Mouse (Mus musculus) frontal cortex, postnatal 14 days (tissue): ENCODE data around the gene Llcfc1.

Experiments
- DNase-seq, 2 experiments: peaks; one replicate each; pipeline ENCODE4 v3.0.0; 2022; ENCODE audit warnings: low spot score in 2 of 2

Llcfc1 gene

DNA sequence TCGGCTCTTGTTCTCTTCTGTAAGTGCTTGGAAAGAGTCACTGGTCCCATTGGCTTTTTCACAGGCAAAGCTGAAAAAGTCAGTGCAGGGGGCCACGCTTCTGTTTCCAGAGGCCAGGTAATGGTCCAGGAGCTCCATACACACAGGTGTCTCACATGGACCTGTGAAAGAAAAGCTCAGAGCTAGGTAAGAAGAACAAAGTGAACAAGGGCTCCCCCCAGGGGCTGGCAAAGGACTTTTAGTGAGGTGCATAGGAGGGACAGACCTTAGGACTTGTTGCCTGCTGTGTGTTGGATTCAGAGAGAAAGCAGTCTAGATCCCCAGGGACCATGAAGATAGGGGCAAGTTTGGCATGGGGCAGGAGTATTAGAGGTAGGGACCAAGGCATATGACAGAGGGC, 18.7 kb downstream of the Llcfc1 start:
- DNase-seq, result no peak

DNA sequence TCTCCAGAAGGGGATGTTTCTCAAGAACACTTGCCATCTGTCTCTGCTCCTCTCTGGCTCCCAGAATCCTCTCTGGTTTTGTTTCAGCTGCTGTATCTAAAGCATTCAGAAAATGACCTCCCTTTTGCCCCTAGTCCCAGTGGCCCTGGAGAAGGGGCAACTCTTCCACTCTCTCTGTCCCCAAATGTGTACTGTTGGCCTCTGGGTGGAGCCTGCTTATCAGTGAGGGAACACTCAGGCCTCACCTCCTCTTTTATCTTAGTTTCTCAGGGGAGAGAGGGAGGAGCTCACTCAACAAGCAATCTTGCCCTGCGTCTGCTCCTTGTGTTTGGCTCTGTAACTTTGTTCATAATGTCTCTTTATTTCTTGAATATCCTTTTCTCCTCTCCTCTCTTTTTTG, 19.9 kb downstream of the Llcfc1 start, which contains the start of gene Kel:
Gene Kel, minus strand, starts transcription at position 217 of the 400 bp plus-strand sequence.
- no peak for DNase-seq

- DNase-seq, result no peak
Observed at GRCm38 (mm10) chr6:41706275-41706674, 22.0 kb downstream of the Llcfc1 start.

GRCm38 (mm10) chr6:41710281-41710680, 26.1 kb downstream of the Llcfc1 start:
- no peak for DNase-seq

GRCm38 (mm10) chr6:41721430-41721829, 37.2 kb downstream of the Llcfc1 start:
- no peak for DNase-seq

- DNase-seq, result no peak
Observed at GRCm38 (mm10) chr6:41727989-41728609, 43.9 kb downstream of the Llcfc1 start.

GRCm38 (mm10) chr6:41734719-41735470, 50.7 kb downstream of the Llcfc1 start:
- DNase-seq, result no peak
